Mouse (Mus musculus) adrenal gland, postnatal 36 days (tissue): ENCODE measurements at regions not wholly inside any gene's neighbourhood (a gene's known extent, or its start where the extent isn't known, plus 50 kb on each side); places are given as distances from the start of the nearest gene placed in this dataset.

Experiments used
- DNase-seq, 2 experiments: peaks; one replicate each; pipeline ENCODE4 v3.0.0; 2021; ENCODE audit warnings: mixed read lengths in 1 of 2

DNA sequence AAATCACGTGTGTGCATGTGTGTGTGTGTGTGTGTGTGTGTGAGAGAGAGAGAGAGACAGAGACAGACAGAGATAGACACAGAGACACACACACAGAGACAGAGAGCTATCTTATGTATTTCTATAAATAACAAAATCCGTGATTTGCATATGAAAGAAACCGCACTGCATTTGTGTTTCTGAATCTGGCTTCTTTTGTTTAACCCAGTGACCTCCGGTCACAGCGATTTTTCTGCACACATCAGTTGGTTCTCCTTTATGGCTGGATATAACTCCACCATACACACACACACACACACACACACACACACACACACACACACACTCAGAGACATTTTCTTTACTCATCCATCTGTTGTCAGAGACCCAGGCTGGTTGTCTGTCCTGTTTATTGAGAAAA lies 58.2 kb upstream of the Lhx8 start:
- no peak for DNase-seq

DNA sequence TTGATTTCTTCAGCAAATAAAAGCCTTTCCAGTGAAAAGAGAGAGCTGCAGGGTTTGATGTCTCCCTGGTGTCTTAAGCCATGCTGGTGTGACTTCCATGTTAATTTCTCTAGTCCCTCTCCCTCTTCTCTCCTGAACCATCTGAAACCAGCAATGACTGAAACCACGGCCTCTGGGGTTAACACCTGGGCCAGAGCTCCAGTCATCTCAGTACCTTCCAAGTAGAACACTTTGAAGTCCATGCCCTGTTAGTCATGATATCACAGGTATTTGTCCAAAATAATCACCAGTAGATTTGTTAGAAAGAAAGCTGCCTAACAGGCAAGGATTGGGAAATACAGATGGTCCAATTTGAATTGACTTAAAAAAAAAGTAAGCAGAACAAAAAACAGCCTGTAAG lies 56.8 kb upstream of the Lhx8 start:
- no peak for DNase-seq

DNA sequence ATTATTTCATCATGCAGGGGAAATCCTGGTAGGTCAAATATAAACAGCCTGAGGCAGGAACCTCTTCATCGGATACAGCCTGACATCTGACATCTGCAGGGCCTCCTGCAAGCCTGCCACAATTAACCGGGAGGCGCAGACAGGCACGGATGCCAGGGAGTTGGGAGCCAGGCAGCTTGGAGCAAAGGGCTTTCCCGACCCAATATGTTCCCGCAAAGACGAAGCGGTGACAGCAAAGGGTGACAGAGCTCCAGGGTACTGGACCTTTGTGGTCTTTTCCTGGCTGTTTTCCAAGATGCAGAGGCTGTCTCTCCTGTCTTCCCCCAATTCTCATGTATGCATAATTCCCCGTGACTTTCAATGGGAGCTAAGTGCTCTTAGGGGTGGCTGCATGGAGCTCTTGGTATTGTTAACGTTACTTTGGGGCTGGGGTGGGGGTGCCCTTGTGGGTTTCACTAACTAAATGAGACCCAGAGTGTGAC lies 55.4 kb upstream of the Lhx8 start:
- DNase-seq: no peak

- no peak for DNase-seq
Measured at GRCm38 (mm10) chr3:154382811-154383210, 52.4 kb upstream of the Lhx8 start.

GRCm38 (mm10) chr3:154381561-154381960 lies 51.1 kb upstream of the Lhx8 start:
- no peak for DNase-seq
